Mouse (Mus musculus): ENCODE measurements around the gene Tmem29. TPM values are rescaled to one million over a fixed set of nuclear protein-coding genes. Genes with fewer than 3 reads are reported as not detected.
A peak's percentile ranks its signal among the peaks of the same experiment; 100 is the strongest.

Gene Tmem29
- polyA plus RNA-seq, 1 experiment from 2014 or later = 29.6 TPM

- ATAC-seq (ENCODE audit: low read depth) = no peak
- Histone ChIP-seq H3K4me1 (ENCODE audit: control insufficient read depth, insufficient read depth, low read length) (no peaks in the 10 kb centered on the region), H3K4me3 (ENCODE audit: low read depth, low read length) (no peak overlapping the region), H3K36me3 (ENCODE audit: control insufficient read depth, insufficient read depth, low read length) (no peaks in the 10 kb centered on the region), H3K27ac (replicated peaks; ENCODE audit: low read depth, low read length) (no peak overlapping the region), H3K4me2 (ENCODE audit: low read depth, low read length) (no peak overlapping the region), H3K9ac (ENCODE audit: low read depth, low read length) (no peak overlapping the region), H3K9me3 (ENCODE audit: control insufficient read depth, low read length) (no peaks in the 10 kb centered on the region), H3K27me3 (replicated peaks; ENCODE audit: control insufficient read depth, insufficient read depth, low read length) (no peaks in the 10 kb centered on the region)
- no peak for DNase-seq (ENCODE audit: low spot score)
- 75% methylated on average over 2 of the region's 2 CpGs for WGBS
Measured at GRCm38 (mm10) chrX:150460143-150460542, 1.2 kb upstream of the Tmem29 start.

- WGBS = 43% methylated on average over 8 of the region's 8 CpGs
- H3K4me1 ChIP-seq (ENCODE audit: control insufficient read depth, insufficient read depth, low read length) = no peaks in the 10 kb centered on the region
- peak overlapping the region; percentile 51 for H3K4me2 ChIP-seq (ENCODE audit: low read depth, low read length)
- no peaks in the 10 kb centered on the region for H3K27me3 ChIP-seq (replicated peaks; ENCODE audit: control insufficient read depth, insufficient read depth, low read length)
- DNase-seq (ENCODE audit: low spot score) (peak; percentile 31), ATAC-seq (ENCODE audit: low read depth) (no peak)
- H3K9me3 ChIP-seq (ENCODE audit: control insufficient read depth, low read length) = no peaks in the 10 kb centered on the region
- peak overlapping the region; percentile 84 for H3K27ac ChIP-seq (replicated peaks; ENCODE audit: low read depth, low read length)
- no peaks in the 10 kb centered on the region for H3K36me3 ChIP-seq (ENCODE audit: control insufficient read depth, insufficient read depth, low read length)
- peak overlapping the region; percentile 61 for H3K9ac ChIP-seq (ENCODE audit: low read depth, low read length)
- H3K4me3 ChIP-seq (ENCODE audit: low read depth, low read length) = peak overlapping the region; percentile 45
Measured at GRCm38 (mm10) chrX:150459411-150459927, 515 bp upstream of the Tmem29 start.

- Histone ChIP-seq H3K9me3 (ENCODE audit: control insufficient read depth, low read length) (no peaks in the 10 kb centered on the region), H3K27me3 (replicated peaks; ENCODE audit: control insufficient read depth, insufficient read depth, low read length) (no peaks in the 10 kb centered on the region), H3K36me3 (ENCODE audit: control insufficient read depth, insufficient read depth, low read length) (no peaks in the 10 kb centered on the region), H3K4me3 (ENCODE audit: low read depth, low read length) (peak overlapping the region; percentile 45), H3K9ac (ENCODE audit: low read depth, low read length) (no peak overlapping the region), H3K4me1 (ENCODE audit: control insufficient read depth, insufficient read depth, low read length) (no peaks in the 10 kb centered on the region), H3K4me2 (ENCODE audit: low read depth, low read length) (peak overlapping the region; percentile 52), H3K27ac (replicated peaks; ENCODE audit: low read depth, low read length) (peak overlapping the region; percentile 33; the same call in 1 of the 2 replicates)
- DNase-seq (ENCODE audit: low spot score) = no peak
- peak; percentile 56; the same call in 1 of the 2 replicates for ATAC-seq (ENCODE audit: low read depth)
- WGBS = 38% methylated on average over 3 of the region's 3 CpGs
Measured at GRCm38 (mm10) chrX:150458136-150458535, 818 bp downstream of the Tmem29 start.

GRCm38 (mm10) chrX:150440505-150441338, 18.2 kb downstream of the Tmem29 start:
- Histone ChIP-seq H3K4me2 (ENCODE audit: low read depth, low read length) (peak overlapping the region; percentile 49), H3K9me3 (ENCODE audit: control insufficient read depth, low read length) (no peaks in the 10 kb centered on the region), H3K36me3 (ENCODE audit: control insufficient read depth, insufficient read depth, low read length) (no peaks in the 10 kb centered on the region), H3K4me1 (ENCODE audit: control insufficient read depth, insufficient read depth, low read length) (no peaks in the 10 kb centered on the region), H3K27me3 (replicated peaks; ENCODE audit: control insufficient read depth, insufficient read depth, low read length) (no peaks in the 10 kb centered on the region), H3K9ac (ENCODE audit: low read depth, low read length) (peak overlapping the region; percentile 34), H3K4me3 (ENCODE audit: low read depth, low read length) (peak overlapping the region; percentile 38), H3K27ac (replicated peaks; ENCODE audit: low read depth, low read length) (peak overlapping the region; percentile 57)
- DNase-seq (ENCODE audit: low spot score) (peak; percentile 89), ATAC-seq (ENCODE audit: low read depth) (peak; percentile 97)
- 35% methylated on average over 18 of the region's 18 CpGs for WGBS

GRCm38 (mm10) chrX:150436373-150436772, 22.6 kb downstream of the Tmem29 start:
- Histone ChIP-seq H3K36me3 (ENCODE audit: control insufficient read depth, insufficient read depth, low read length) (no peaks in the 10 kb centered on the region), H3K4me1 (ENCODE audit: control insufficient read depth, insufficient read depth, low read length) (no peaks in the 10 kb centered on the region), H3K27ac (replicated peaks; ENCODE audit: low read depth, low read length) (no peak overlapping the region), H3K9me3 (ENCODE audit: control insufficient read depth, low read length) (no peaks in the 10 kb centered on the region), H3K4me2 (ENCODE audit: low read depth, low read length) (no peak overlapping the region), H3K4me3 (ENCODE audit: low read depth, low read length) (no peak overlapping the region), H3K9ac (ENCODE audit: low read depth, low read length) (no peak overlapping the region), H3K27me3 (replicated peaks; ENCODE audit: control insufficient read depth, insufficient read depth, low read length) (no peaks in the 10 kb centered on the region)
- ATAC-seq (ENCODE audit: low read depth) (no peak), DNase-seq (ENCODE audit: low spot score) (no peak)
- 90% methylated on average over 2 of the region's 2 CpGs for WGBS

- no peak for ATAC-seq (ENCODE audit: low read depth)
- Histone ChIP-seq H3K4me3 (ENCODE audit: low read depth, low read length) (no peak overlapping the region), H3K9ac (ENCODE audit: low read depth, low read length) (no peak overlapping the region), H3K27ac (replicated peaks; ENCODE audit: low read depth, low read length) (no peak overlapping the region), H3K4me1 (ENCODE audit: control insufficient read depth, insufficient read depth, low read length) (no peaks in the 10 kb centered on the region), H3K9me3 (ENCODE audit: control insufficient read depth, low read length) (no peaks in the 10 kb centered on the region), H3K27me3 (replicated peaks; ENCODE audit: control insufficient read depth, insufficient read depth, low read length) (no peaks in the 10 kb centered on the region), H3K4me2 (ENCODE audit: low read depth, low read length) (no peak overlapping the region), H3K36me3 (ENCODE audit: control insufficient read depth, insufficient read depth, low read length) (no peaks in the 10 kb centered on the region)
- WGBS = 79% methylated on average over 7 of the region's 7 CpGs
- no peak for DNase-seq (ENCODE audit: low spot score)
Measured at GRCm38 (mm10) chrX:150435367-150435766, 23.6 kb downstream of the Tmem29 start.

- H3K27me3 ChIP-seq (replicated peaks; ENCODE audit: control insufficient read depth, insufficient read depth, low read length) = no peaks in the 10 kb centered on the region
- no peak overlapping the region for H3K27ac ChIP-seq (replicated peaks; ENCODE audit: low read depth, low read length)
- no peak for ATAC-seq (ENCODE audit: low read depth)
- no peak overlapping the region for H3K4me2 ChIP-seq (ENCODE audit: low read depth, low read length)
- no peak for DNase-seq (ENCODE audit: low spot score)
- H3K9me3 ChIP-seq (ENCODE audit: control insufficient read depth, low read length) = no peaks in the 10 kb centered on the region
- WGBS = 87% methylated on average over 4 of the region's 4 CpGs
- no peak overlapping the region for H3K4me3 ChIP-seq (ENCODE audit: low read depth, low read length)
- no peaks in the 10 kb centered on the region for H3K4me1 ChIP-seq (ENCODE audit: control insufficient read depth, insufficient read depth, low read length)
- no peaks in the 10 kb centered on the region for H3K36me3 ChIP-seq (ENCODE audit: control insufficient read depth, insufficient read depth, low read length)
- no peak overlapping the region for H3K9ac ChIP-seq (ENCODE audit: low read depth, low read length)
Measured at GRCm38 (mm10) chrX:150413505-150413904, 45.4 kb downstream of the Tmem29 start.
